Mouse (Mus musculus): ENCODE data around the gene Bach2. TPM values are rescaled to one million over a fixed set of nuclear protein-coding genes. Genes with fewer than 3 reads are reported as not detected.

The Bach2 gene
- polyA plus RNA-seq, 1 experiment from 2014 or later = 7.7 TPM

DNA sequence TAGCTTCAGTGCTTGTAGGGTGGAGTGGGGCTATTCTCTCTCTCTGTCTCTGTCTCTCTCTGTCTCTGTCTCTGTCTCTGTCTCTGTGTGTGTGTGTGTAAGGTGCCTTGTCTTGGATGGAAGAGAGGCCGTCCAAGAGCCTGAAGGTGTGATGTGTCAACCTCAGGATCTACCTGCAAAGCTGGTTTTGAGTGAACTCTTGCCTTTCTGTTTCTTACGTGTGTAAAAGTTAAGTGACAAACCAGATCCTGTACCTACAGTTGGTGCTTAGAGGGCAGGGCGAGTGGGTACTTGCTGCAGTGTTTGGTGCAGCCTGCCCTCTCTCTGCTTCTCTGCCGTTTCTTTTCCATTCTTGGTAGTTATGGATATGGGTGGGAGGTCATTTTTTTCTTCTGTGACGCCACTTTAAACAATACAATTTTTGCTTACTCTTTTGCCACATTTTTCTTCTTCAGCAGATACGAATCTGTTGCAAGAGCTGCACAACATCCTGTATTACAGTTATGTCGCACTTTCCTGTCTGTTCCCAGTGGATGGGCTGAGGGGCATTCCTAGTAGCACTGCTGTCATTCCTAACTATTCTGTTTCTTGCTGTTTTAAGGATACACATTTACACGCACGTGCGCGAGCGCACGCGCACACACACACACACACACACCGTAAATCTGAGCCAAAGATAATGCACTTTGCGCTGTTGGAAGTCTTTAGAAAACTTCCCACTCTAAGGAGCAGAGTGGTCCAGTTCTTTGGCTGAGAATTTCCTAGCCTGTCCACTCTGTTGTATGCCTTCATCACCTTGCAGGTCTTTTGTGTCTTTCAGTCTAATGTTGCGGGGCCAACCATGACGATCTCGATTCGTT is 24.5 kb downstream of the Bach2 start:
- H3K27ac ChIP-seq (replicated peaks) = no peak overlapping the region
- H3K4me1 ChIP-seq = peaks cover 11% of the 10 kb centered on the region
- DNase-seq (ENCODE audit: low spot score) = no peak
- no peak overlapping the region for H3K4me3 ChIP-seq
- peaks cover 5% of the 10 kb centered on the region; the same call in 1 of the 2 replicates for H3K36me3 ChIP-seq
- no peaks in the 10 kb centered on the region for H3K27me3 ChIP-seq (ENCODE audit: low read depth, poor library complexity, severe bottlenecking)
- no peaks in the 10 kb centered on the region for H3K9me3 ChIP-seq (replicated peaks)
- 95% methylated on average over 20 of the region's 20 CpGs for WGBS

- DNase-seq (ENCODE audit: low spot score) = no peak
- H3K4me1 ChIP-seq = peaks cover 11% of the 10 kb centered on the region
- no peak overlapping the region for H3K27ac ChIP-seq (replicated peaks)
- 80% methylated on average over 10 of the region's 10 CpGs for WGBS
- no peaks in the 10 kb centered on the region for H3K9me3 ChIP-seq (replicated peaks)
- no peaks in the 10 kb centered on the region for H3K27me3 ChIP-seq (ENCODE audit: low read depth, poor library complexity, severe bottlenecking)
- H3K4me3 ChIP-seq = no peak overlapping the region
- H3K36me3 ChIP-seq = peaks cover 6% of the 10 kb centered on the region; the same call in 1 of the 2 replicates
These were observed 25.1 kb downstream of the Bach2 start for GRCm38 (mm10) chr4:32263685-32264038.

DNA sequence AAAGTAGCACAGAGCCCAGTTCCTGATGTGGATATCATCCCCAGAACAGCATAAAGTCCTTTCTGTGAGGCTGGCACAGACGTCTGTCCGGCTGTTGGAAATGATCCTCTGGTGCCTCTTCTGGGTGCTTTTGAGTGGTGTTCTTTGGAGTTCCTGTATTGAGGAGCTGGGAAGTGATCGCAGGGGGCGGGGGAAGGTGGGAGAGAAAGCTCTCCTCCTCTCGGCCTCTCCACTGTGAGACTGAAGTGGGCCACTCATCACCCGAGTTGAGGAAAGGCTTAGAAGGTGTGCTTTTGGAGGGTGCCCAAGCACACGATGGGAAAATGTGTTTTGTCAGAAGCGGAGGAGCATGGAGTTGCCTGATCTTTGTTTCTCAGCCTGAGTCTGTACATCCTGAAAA is 26.3 kb downstream of the Bach2 start:
- peaks cover 4% of the 10 kb centered on the region; the same call in 1 of the 2 replicates for H3K36me3 ChIP-seq
- WGBS = 75% methylated on average over 8 of the region's 8 CpGs
- H3K9me3 ChIP-seq (replicated peaks) = no peaks in the 10 kb centered on the region
- no peaks in the 10 kb centered on the region for H3K27me3 ChIP-seq (ENCODE audit: low read depth, poor library complexity, severe bottlenecking)
- peaks cover 11% of the 10 kb centered on the region for H3K4me1 ChIP-seq
- no peak for DNase-seq (ENCODE audit: low spot score)
- H3K27ac ChIP-seq (replicated peaks) = 0 out of 2 replicates have a peak overlapping the region, but pooled peaks have one; percentile 19
- H3K4me3 ChIP-seq = no peak overlapping the region

DNA sequence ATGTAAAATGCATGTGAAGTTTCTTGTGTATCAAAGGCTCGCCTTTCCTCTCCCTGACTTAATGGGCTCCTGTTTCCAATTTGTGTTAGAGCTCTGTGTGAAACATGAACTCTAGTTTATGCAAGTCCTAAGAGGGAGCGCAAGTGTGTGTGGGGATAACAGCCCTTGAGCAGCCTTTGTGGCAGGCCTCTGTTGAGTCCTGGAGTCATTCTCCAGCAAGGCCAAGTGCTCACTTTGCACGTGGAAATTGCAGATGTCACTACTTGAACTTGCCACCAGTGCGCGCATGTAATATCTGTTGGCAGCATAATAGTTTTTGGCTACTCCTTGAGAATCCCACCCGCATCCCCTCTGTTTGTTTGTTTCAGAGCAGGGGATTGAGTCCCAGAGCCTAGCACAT is 28.1 kb downstream of the Bach2 start:
- H3K27ac ChIP-seq (replicated peaks) = peak overlapping the region; percentile 18; the same call in 1 of the 2 replicates
- no peak for DNase-seq (ENCODE audit: low spot score)
- peaks cover 11% of the 10 kb centered on the region for H3K4me1 ChIP-seq
- no peaks in the 10 kb centered on the region for H3K27me3 ChIP-seq (ENCODE audit: low read depth, poor library complexity, severe bottlenecking)
- H3K36me3 ChIP-seq = peaks cover 14% of the 10 kb centered on the region
- H3K9me3 ChIP-seq (replicated peaks) = no peaks in the 10 kb centered on the region
- 81% methylated on average over 6 of the region's 6 CpGs for WGBS
- H3K4me3 ChIP-seq = no peak overlapping the region

DNA sequence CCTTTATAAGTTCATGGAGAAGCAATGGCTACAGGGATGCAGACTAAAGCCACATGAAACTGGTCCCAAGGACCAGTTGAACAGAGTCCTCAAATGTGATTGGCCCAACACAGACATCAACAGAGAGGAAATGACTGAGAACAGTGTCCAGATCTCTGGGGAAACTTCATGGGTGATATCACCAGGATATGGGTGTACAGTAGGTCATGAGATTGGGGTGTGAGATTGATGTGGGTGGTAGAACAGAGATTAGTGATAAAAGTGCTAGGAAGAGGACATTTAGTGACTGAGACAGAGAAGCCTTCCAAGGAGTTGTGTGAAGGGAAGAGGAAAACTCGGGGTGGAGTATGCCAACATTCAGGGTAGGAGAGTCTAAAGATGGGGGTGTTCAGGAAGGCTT is 29.4 kb downstream of the Bach2 start:
- no peak overlapping the region for H3K27ac ChIP-seq (replicated peaks)
- no peaks in the 10 kb centered on the region for H3K27me3 ChIP-seq (ENCODE audit: low read depth, poor library complexity, severe bottlenecking)
- no peaks in the 10 kb centered on the region for H3K9me3 ChIP-seq (replicated peaks)
- no peak for DNase-seq (ENCODE audit: low spot score)
- peaks cover 11% of the 10 kb centered on the region for H3K4me1 ChIP-seq
- 90% methylated on average over 1 of the region's 1 CpGs for WGBS
- peaks cover 14% of the 10 kb centered on the region for H3K36me3 ChIP-seq
- no peak overlapping the region for H3K4me3 ChIP-seq

GRCm38 (mm10) chr4:32272398-32272797 is 33.8 kb downstream of the Bach2 start:
- H3K4me1 ChIP-seq = peaks cover 9% of the 10 kb centered on the region
- H3K27me3 ChIP-seq (ENCODE audit: low read depth, poor library complexity, severe bottlenecking) = no peaks in the 10 kb centered on the region
- H3K27ac ChIP-seq (replicated peaks) = no peak overlapping the region
- no peak overlapping the region for H3K4me3 ChIP-seq
- no peaks in the 10 kb centered on the region for H3K9me3 ChIP-seq (replicated peaks)
- 85% methylated on average over 5 of the region's 5 CpGs for WGBS
- H3K36me3 ChIP-seq = peaks cover 14% of the 10 kb centered on the region
- DNase-seq (ENCODE audit: low spot score) = no peak

DNA sequence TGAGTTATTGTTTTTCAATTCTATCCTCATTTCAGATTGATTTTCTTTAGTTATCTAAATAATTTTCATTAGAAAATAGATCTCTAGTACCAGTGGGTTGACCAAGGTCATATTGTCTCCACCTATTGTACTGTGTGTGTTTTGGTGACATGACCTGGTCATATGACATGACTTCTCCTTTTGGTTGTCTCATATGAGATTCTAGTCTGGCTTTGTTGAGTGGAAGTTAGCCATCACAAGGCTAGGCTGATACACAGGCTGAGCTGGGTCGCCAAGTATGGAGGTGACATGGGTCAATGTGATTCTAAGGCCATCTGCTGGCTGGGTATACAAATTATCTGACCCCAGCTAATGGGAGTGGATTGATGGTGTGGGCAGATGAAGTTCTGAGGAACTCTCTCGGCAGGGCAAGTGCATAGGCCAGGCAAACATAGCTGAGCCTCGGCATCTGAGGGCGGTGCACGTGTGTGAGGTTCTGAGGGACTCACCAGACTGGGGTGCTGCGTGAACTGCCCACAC is 36.2 kb downstream of the Bach2 start:
- no peak overlapping the region for H3K4me3 ChIP-seq
- no peaks in the 10 kb centered on the region for H3K9me3 ChIP-seq (replicated peaks)
- peaks cover 9% of the 10 kb centered on the region for H3K4me1 ChIP-seq
- no peaks in the 10 kb centered on the region for H3K27me3 ChIP-seq (ENCODE audit: low read depth, poor library complexity, severe bottlenecking)
- 87% methylated on average over 6 of the region's 6 CpGs for WGBS
- no peak for DNase-seq (ENCODE audit: low spot score)
- peaks cover 15% of the 10 kb centered on the region for H3K36me3 ChIP-seq
- no peak overlapping the region for H3K27ac ChIP-seq (replicated peaks)

GRCm38 (mm10) chr4:32279842-32280241 is 41.2 kb downstream of the Bach2 start:
- H3K36me3 ChIP-seq = 0 out of 2 replicates have a peak, but pooled peaks cover 4% of the 10 kb centered on the region
- H3K4me1 ChIP-seq = no peaks in the 10 kb centered on the region
- WGBS = 85% methylated on average over 1 of the region's 1 CpGs
- no peaks in the 10 kb centered on the region for H3K9me3 ChIP-seq (replicated peaks)
- no peak for DNase-seq (ENCODE audit: low spot score)
- no peak overlapping the region for H3K4me3 ChIP-seq
- H3K27me3 ChIP-seq (ENCODE audit: low read depth, poor library complexity, severe bottlenecking) = no peaks in the 10 kb centered on the region
- H3K27ac ChIP-seq (replicated peaks) = no peak overlapping the region

- 78% methylated on average over 6 of the region's 6 CpGs for WGBS
- Histone ChIP-seq H3K27me3 (ENCODE audit: low read depth, poor library complexity, severe bottlenecking) (no peaks in the 10 kb centered on the region), H3K9me3 (replicated peaks) (no peaks in the 10 kb centered on the region), H3K27ac (replicated peaks) (no peak overlapping the region), H3K4me3 (no peak overlapping the region), H3K36me3 (0 out of 2 replicates have a peak, but pooled peaks cover 4% of the 10 kb centered on the region), H3K4me1 (no peaks in the 10 kb centered on the region)
- DNase-seq (ENCODE audit: low spot score) = no peak
These were observed 41.8 kb downstream of the Bach2 start for GRCm38 (mm10) chr4:32280401-32280800.

- 0 out of 2 replicates have a peak, but pooled peaks cover 4% of the 10 kb centered on the region for H3K36me3 ChIP-seq
- no peak overlapping the region for H3K4me3 ChIP-seq
- no peak overlapping the region for H3K27ac ChIP-seq (replicated peaks)
- H3K4me1 ChIP-seq = no peaks in the 10 kb centered on the region
- no peaks in the 10 kb centered on the region for H3K27me3 ChIP-seq (ENCODE audit: low read depth, poor library complexity, severe bottlenecking)
- 90% methylated on average over 6 of the region's 6 CpGs for WGBS
- no peak for DNase-seq (ENCODE audit: low spot score)
- no peaks in the 10 kb centered on the region for H3K9me3 ChIP-seq (replicated peaks)
These were observed 42.7 kb downstream of the Bach2 start for GRCm38 (mm10) chr4:32281306-32281705.

- Histone ChIP-seq H3K36me3 (no peaks in the 10 kb centered on the region), H3K4me1 (peaks cover 33% of the 10 kb centered on the region), H3K4me3 (no peak overlapping the region), H3K27ac (replicated peaks) (no peak overlapping the region), H3K27me3 (ENCODE audit: low read depth, poor library complexity, severe bottlenecking) (no peaks in the 10 kb centered on the region), H3K9me3 (replicated peaks) (no peaks in the 10 kb centered on the region)
- DNase-seq (ENCODE audit: low spot score) = no peak
- 90% methylated on average over 8 of the region's 8 CpGs for WGBS
These were observed 47.8 kb downstream of the Bach2 start for GRCm38 (mm10) chr4:32286405-32286804.

DNA sequence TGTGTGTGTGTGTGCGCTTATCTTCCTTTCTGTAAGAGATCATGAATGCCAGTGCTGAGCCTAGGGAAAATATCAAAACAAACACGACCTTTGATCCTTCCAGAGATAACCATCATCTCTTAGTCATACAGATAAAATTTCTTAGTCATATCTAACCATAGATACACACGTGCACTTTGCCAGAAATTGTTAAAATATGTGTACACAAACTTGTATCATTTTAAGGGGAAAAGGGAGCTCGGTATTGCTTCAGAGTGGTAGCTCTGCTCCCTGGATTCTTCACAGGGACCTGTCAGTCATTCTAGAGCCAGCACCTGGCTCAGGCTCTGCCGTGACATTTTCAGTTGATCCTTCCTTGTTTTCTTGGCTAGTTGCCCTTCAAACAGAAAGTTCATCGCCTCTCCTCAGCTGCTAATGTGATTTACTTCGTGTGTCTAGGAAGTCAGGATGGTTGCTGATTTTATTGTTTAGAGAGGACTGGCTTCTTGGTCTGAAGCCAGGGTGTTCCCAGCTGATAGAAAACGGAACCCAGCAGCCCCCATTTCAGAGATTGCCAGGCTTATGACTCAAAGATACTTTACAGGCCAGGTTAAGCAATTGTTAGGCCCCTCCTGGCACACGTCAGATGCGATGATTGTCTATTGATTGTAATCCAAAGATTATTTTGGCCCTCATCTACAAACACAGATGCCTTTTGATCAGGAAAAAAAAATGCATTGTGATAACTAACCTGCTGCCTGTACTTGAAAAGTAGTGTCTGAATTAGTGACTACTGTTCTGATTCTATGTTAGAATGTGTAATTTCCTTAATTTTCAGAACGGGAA is 49.6 kb downstream of the Bach2 start:
- Histone ChIP-seq H3K9me3 (replicated peaks) (no peaks in the 10 kb centered on the region), H3K27me3 (ENCODE audit: low read depth, poor library complexity, severe bottlenecking) (no peaks in the 10 kb centered on the region), H3K27ac (replicated peaks) (0 out of 2 replicates have a peak overlapping the region, but pooled peaks have one; percentile 13), H3K4me3 (no peak overlapping the region), H3K4me1 (peaks cover 47% of the 10 kb centered on the region), H3K36me3 (no peaks in the 10 kb centered on the region)
- WGBS = 70% methylated on average over 11 of the region's 11 CpGs
- no peak for DNase-seq (ENCODE audit: low spot score)

Measured in midbrain, embryonic 10.5 days (tissue).